Mouse (Mus musculus) lung, postnatal 0 days (tissue): ENCODE results near the gene Ltc4s.

Source experiments
- CTCF ChIP-seq: IDR thresholded peaks from 2 replicates; pipeline ENCODE4 v1.5.1; 2016; ENCODE audit warnings: antibody characterized with exemption, mild to moderate bottlenecking
- EP300 ChIP-seq: IDR thresholded peaks from 2 replicates; pipeline ENCODE4 v1.6.1; 2016; ENCODE audit warnings: antibody characterized with exemption, mild to moderate bottlenecking, control low read depth

- TF ChIP-seq CTCF (peak; percentile 59), EP300 (no peak)
Observed at GRCm38 (mm10) chr11:50262020-50262419, 23.6 kb upstream of the Ltc4s start.
